Mouse (Mus musculus) central nervous system, embryonic 11.5 days (tissue): ENCODE data around the gene Prm3. TPM values are rescaled to one million over a fixed set of nuclear protein-coding genes. Genes with fewer than 3 reads are reported as not detected.

Source experiments
- polyA plus RNA-seq: library from polyadenylated mRNA; depleted of rRNA; stranded (reverse); fragments of >200 nt; gene quantifications from 2 replicates; pipeline ENCODE4 v1.2.3, GENCODE M21; 2012; rRNA removed

Prm3 gene
- not detected in 2 replicates for polyA plus RNA-seq

GRCm38 (mm10) chr16:10790702-10791101 lies at the start of gene Prm3:
Prm3 (minus strand) TSS chr16:10790914.

GRCm38 (mm10) chr16:10834911-10835587 lies 44.3 kb upstream of the Prm3 start, which contains the start of gene Rmi2:
Rmi2 (plus strand) TSS chr16:10835059.

GRCm38 (mm10) chr16:10812865-10813371 lies 22.2 kb upstream of the Prm3 start, which contains the start of gene Gm11172:
Gm11172 (plus strand) TSS chr16:10812915.

GRCm38 (mm10) chr16:10805789-10806527 lies 15.2 kb upstream of the Prm3 start, which contains the start of gene Prm1:
Prm1 (minus strand) TSS chr16:10805839.

GRCm38 (mm10) chr16:10796034-10796433 lies 5.3 kb upstream of the Prm3 start, which contains the start of gene Prm2:
Prm2 (minus strand) TSS chr16:10796134.

GRCm38 (mm10) chr16:10788271-10788670 lies 2.4 kb downstream of the Prm3 start, which contains the start of gene Tnp2:
Tnp2 (minus strand) TSS chr16:10788660.

GRCm38 (mm10) chr16:10785371-10786231 lies 5.1 kb downstream of the Prm3 start, which contains the start of gene Socs1:
Socs1 (minus strand) TSS chr16:10785536.

Other genes with a start within 250 kb of the Prm3 start
- 29.3 and 31.9 TPM in 2 replicates for gene Dexi, start 247.9 kb downstream of the Prm3 start, polyA plus RNA-seq
- gene Clec16a, start 245.6 kb downstream of the Prm3 start, polyA plus RNA-seq, result 15.2 and 15.7 TPM in 2 replicates
- gene Socs1, start 5.4 kb downstream of the Prm3 start, polyA plus RNA-seq, result 1.6 and 2.4 TPM in 2 replicates
- gene Tnp2, start 2.3 kb downstream of the Prm3 start, polyA plus RNA-seq, result not detected in 2 replicates
- not detected in 2 replicates for gene Prm2, start 5.2 kb upstream of the Prm3 start, polyA plus RNA-seq
- not detected in 2 replicates for gene Prm1, start 14.9 kb upstream of the Prm3 start, polyA plus RNA-seq
- not detected in 2 replicates for gene Gm11172, start 22.0 kb upstream of the Prm3 start, polyA plus RNA-seq
- gene Rmi2, start 44.1 kb upstream of the Prm3 start, polyA plus RNA-seq, result 7.0 and 7.5 TPM in 2 replicates